Mouse (Mus musculus) activated CD4-positive, CD25-positive, alpha-beta regulatory T cell (primary cell): ENCODE results near the gene Jmy. TPM values are rescaled to one million over a fixed set of nuclear protein-coding genes. Genes with fewer than 3 reads are reported as not detected.

Source experiments
- polyA plus RNA-seq, 2 experiments: library from polyadenylated mRNA; unstranded; fragments of 100-300 nt; shearing (Covaris generic); gene quantifications; one replicate each; pipeline ENCODE4 v1.2.1; 2017

The Jmy gene
- 10 to 100 TPM in 1 of 2 experiments, 1 to 10 TPM in 1; 8.3 to 10.8 TPM for polyA plus RNA-seq

DNA sequence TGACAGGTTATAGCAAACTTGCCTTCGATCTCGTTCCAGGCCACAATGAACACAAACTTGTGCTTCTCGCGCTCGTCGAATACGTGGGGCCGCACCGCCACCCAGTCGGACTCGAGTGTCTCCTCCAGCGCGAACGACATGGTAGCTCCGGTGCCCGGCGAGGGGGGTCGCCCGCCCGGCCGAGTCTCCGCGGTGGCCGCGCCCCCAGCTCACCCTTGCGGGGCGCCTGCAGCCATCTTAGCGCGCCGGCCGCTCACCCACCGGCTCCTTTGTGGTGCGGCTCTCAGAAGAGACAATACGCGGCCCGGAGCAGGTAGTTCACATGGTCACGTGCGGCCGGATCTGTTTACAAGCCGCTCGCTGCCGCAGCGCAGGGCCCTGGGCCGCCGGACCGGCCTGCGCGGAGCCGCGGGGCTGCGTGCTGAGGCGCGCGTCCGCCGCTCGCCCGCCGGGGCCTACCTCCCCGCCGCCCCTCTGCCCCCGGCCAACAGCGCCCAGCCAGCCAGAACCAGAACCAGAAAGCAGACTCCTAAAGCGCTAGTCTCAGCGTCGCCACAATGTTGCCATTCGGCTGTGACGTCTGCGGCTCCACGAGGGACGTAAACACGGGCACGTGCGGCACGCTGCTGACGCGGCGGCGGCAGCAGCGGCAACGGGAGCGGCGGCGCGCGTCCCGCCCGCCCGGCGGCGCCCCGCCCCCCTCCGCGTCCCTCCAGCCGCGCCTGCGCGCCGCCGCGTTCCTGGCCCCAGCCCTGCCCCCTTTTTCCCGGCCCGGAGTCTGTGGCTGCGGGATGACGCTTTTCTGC lies at the start of gene Jmy:
TSS of gene Jmy (minus strand) at position 642 of the 806 bp plus-strand sequence.

Other genes with a start within 250 kb of the Jmy start
- gene Homer1, start 200.2 kb downstream of the Jmy start, polyA plus RNA-seq = 1 to 10 TPM; 4.1 to 5.5 TPM
- under 1 TPM in 1 of 2 experiments, not detected in 1; 0.21 TPM for gene Bhmt, start 138.2 kb upstream of the Jmy start, polyA plus RNA-seq
- under 1 TPM in 1 of 2 experiments, not detected in 1; 0.23 TPM for gene Bhmt2, start 174.5 kb upstream of the Jmy start, polyA plus RNA-seq
- not detected for gene Dmgdh, start 174.6 kb upstream of the Jmy start, polyA plus RNA-seq